Comparison of ENCODE assay signal across 7 mouse cellular contexts in genomic region chr3:146812901-146813393, GRCm38 (mm10). TPM values are rescaled to one million over a fixed set of nuclear protein-coding genes. Genes with fewer than 3 reads are reported as not detected.
A peak's percentile ranks its signal among the peaks of the same experiment; 100 is the strongest.
DNase-seq lines count a peak whose midpoint lies in the region; ATAC-seq lines count a peak whose summit lies in the region.

Gene Prkacb, minus strand, starts transcription at chr3:146812990.

- peak; percentile 98 for ATAC-seq in intestine, embryonic 15.5 days

- peak within 1 kb of the TSS; percentile 84 for H3K27ac ChIP-seq in intestine, embryonic 15.5 days
- H3K27ac ChIP-seq in midbrain, embryonic 10.5 days (replicated peaks), result peak within 1 kb of the TSS; percentile 97

- DNase-seq in adrenal gland, adult 18-20 months (ENCODE audit: low spot score in 2 of 2), result peak; percentile 95
- DNase-seq in embryo, embryonic 11 days, result peak; percentile 94
- peak; percentile 84 to 90 for DNase-seq in gastrocnemius, postnatal 36 days
- peak; percentile 88 to 92 for DNase-seq in left cerebral cortex, postnatal 25 days (ENCODE audit: low spot score in 2 of 2)
- peak; percentile 90 for DNase-seq in midbrain, embryonic 10.5 days (ENCODE audit: low spot score)
- DNase-seq in right cerebral cortex, postnatal 4 days, result peak; percentile 92

- WGBS in intestine, embryonic 15.5 days, result under 1% methylated on average over 60 of the region's 60 CpGs
- under 1% methylated on average over 60 of the region's 60 CpGs for WGBS in midbrain, embryonic 10.5 days

- H3K9me3 ChIP-seq in intestine, embryonic 15.5 days, result no peaks in the 10 kb centered on the region
- H3K9me3 ChIP-seq in midbrain, embryonic 10.5 days (replicated peaks), result no peaks in the 10 kb centered on the region

- no peaks in the 10 kb centered on the region for H3K36me3 ChIP-seq in intestine, embryonic 15.5 days
- H3K36me3 ChIP-seq in midbrain, embryonic 10.5 days, result peaks cover 3% of the 10 kb centered on the region; the same call in 1 of the 2 replicates

- no peaks in the 10 kb centered on the region for H3K27me3 ChIP-seq in intestine, embryonic 15.5 days (replicated peaks)
- H3K27me3 ChIP-seq in midbrain, embryonic 10.5 days (ENCODE audit: low read depth, poor library complexity, severe bottlenecking), result no peaks in the 10 kb centered on the region

- intact Hi-C loops in gastrocnemius, postnatal 36 days (cut with DNase I), result loop anchor here (2.0 kb wide), 1 partner anchor 84 kb away; no protein-coding TSS in a partner anchor
- intact Hi-C loops in left cerebral cortex, postnatal 25 days (cut with DNase I), result loop anchor here (2.0 to 5.0 kb wide), 2 partner anchors 40 to 104 kb away; partner anchors contain the start of gene Ttll7

- H3K9ac ChIP-seq in intestine, embryonic 15.5 days, result peak within 1 kb of the TSS; percentile 91

- H3K4me2 ChIP-seq in intestine, embryonic 15.5 days (replicated peaks), result peak within 1 kb of the TSS; percentile 86

- peaks cover 2% of the 10 kb centered on the region; the same call in 1 of the 2 replicates for H3K4me1 ChIP-seq in intestine, embryonic 15.5 days (replicated peaks)
- peaks cover 22% of the 10 kb centered on the region for H3K4me1 ChIP-seq in midbrain, embryonic 10.5 days

- peak within 1 kb of the TSS; percentile 97 for H3K4me3 ChIP-seq in intestine, embryonic 15.5 days (replicated peaks)
- H3K4me3 ChIP-seq in midbrain, embryonic 10.5 days, result peak within 1 kb of the TSS; percentile 93

RNA-seq across cellular contexts. Expression of gene Prkacb, which starts in this region (rescaled TPM):
- total RNA-seq in adrenal gland, adult 18-20 months (2021), result 100 to 1,000 TPM in 1 of 2 experiments, 10 to 100 TPM in 1; 99.8 to 120 TPM
- 10 to 100 TPM; 35.5 to 39.4 TPM for total RNA-seq in gastrocnemius, postnatal 36 days (2021)
- 43.1 and 50.0 TPM in 2 replicates for polyA plus RNA-seq in intestine, embryonic 15.5 days (2015; fragmentation: Nextera tagmentation; extraction: Ambion mirVana)
- total RNA-seq in left cerebral cortex, postnatal 25 days (2021), result 100 to 1,000 TPM; 460 to 559 TPM
- polyA plus RNA-seq in midbrain, embryonic 10.5 days (2016; fragmentation: Nextera tagmentation; extraction: Ambion mirVana), result 56.0 and 64.4 TPM in 2 replicates

Comparison
In these comparisons a context has a peak if more than half of its experiments do, and no peak if none do; other contexts are left out.
1. Peak in every context shown above with its lines: DNase-seq, ATAC-seq, H3K4me3 ChIP-seq and H3K27ac ChIP-seq.